Mouse (Mus musculus): Measurements from ENCODE around the gene Mxra7.
A peak's percentile ranks its signal among the peaks of the same experiment; 100 is the strongest.
"Not testable (repeated sequence)": the region's sequence is repeated elsewhere in the genome, so short reads cannot be mapped to it uniquely, and the experiment has no call there.

Gene Mxra7

DNA sequence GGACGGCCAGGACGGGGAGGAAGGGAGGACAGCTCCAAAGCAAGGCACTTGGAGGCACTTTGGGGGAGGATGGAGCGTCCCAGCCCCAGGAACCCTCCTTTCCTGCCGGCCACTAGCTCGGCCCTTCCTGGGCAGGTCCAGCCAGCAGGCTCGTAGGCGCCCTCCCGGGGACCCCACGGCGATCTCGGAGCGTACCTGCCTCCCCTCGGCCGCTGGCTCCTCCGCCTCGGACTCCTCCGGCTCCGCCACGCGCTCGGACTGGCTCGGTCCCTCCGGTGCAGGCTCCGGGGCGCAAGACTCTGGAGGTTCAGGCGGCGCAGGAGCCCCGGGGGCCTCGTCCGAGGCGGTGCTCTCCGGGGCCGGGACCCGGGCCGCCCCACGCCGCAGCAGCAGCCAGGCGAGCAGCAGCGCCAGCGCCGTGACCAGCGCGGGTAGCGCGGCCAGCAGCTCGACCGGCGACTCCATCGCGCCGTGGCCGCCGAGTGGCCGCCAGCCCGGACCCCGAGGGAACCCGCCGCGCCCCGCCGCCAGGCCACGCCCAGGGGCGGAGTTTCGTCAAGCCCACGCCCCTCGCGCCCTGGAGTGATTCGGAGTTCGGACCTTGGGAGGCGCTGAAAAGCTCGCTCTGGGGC lies at the start of gene Mxra7:
Gene Mxra7, minus strand, starts transcription at position 513 of the 632 bp plus-strand sequence.
- peak; percentile 41 to 50 for DNase-seq (ENCODE audit: low spot score in 2 of 2)

GRCm38 (mm10) chr11:116873987-116874386 lies 46.1 kb upstream of the Mxra7 start:
- DNase-seq (ENCODE audit: low spot score in 2 of 2), result no peak

GRCm38 (mm10) chr11:116871538-116871937 lies 43.7 kb upstream of the Mxra7 start:
- no peak for DNase-seq (ENCODE audit: low spot score in 2 of 2)

DNA sequence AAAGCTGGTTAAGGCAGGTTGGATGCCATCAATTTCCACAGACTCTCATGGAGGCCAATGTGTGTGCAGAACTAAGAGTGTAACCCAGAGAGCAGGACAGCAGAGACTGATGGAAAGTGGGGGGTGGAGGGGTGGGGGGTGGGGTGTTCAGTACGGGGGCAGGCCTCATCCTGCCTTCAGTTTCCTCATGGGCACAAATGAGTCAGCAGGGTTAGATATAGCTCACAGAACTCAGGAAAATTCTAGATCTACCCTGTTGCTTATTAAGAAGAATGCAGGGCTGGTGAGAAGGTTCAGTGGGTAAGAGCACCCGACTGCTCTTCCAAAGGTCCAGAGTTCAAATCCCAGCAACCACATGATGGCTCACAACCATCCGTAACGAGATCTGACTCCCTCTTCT lies 41.8 kb upstream of the Mxra7 start:
- no peak for DNase-seq (ENCODE audit: low spot score in 2 of 2)

- DNase-seq (ENCODE audit: low spot score in 2 of 2), result no peak
These were observed 41.4 kb upstream of the Mxra7 start for GRCm38 (mm10) chr11:116869223-116869622.

DNA sequence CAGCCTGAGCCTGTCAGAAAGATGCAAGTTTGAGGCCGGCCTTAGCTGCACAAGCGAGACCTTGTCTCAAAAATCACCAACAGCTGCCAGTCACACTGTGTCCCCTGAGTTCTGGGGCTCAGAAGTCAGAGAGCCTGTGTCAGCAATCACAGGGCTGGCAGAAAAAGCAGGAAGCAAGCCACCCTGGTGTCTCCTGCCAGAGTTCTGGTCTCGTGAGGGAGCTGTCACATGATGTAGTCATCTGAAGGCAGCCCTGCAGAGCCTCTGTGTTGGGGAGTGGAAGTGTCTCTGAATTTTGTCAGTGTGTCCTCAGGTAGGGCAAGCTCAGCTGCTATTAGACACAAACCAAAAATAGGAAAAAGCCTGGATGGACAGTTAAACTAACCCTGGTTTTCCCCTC lies 40.3 kb upstream of the Mxra7 start:
- DNase-seq (ENCODE audit: low spot score in 2 of 2), result no peak

- DNase-seq (ENCODE audit: low spot score in 2 of 2), result no peak
These were observed 38.2 kb upstream of the Mxra7 start for GRCm38 (mm10) chr11:116865945-116866585.

DNA sequence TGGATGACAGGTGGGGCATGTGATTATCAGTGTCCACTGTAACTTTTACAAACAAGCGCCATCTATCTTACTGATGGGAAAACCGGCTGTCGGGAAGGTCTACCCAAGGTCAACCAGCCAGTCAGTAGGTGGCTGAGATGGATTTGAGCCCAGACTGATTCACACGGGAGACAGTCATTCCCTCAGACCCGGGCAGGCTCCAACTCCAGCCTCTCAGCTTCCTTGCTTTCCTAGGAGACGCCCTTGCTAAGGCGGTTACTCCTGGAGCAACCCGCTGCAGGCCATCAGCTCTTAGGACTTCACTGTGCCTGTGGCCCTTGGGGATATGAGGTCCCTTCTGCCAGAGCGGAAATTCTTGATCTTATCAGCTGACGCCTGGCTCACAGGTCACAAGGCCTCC lies 36.6 kb upstream of the Mxra7 start:
- DNase-seq (ENCODE audit: low spot score in 2 of 2), result no peak

GRCm38 (mm10) chr11:116857183-116857850 lies 29.5 kb upstream of the Mxra7 start:
- no peak for DNase-seq (ENCODE audit: low spot score in 2 of 2)

GRCm38 (mm10) chr11:116854279-116854678 lies 26.4 kb upstream of the Mxra7 start:
- DNase-seq (ENCODE audit: low spot score in 2 of 2), result no peak

DNA sequence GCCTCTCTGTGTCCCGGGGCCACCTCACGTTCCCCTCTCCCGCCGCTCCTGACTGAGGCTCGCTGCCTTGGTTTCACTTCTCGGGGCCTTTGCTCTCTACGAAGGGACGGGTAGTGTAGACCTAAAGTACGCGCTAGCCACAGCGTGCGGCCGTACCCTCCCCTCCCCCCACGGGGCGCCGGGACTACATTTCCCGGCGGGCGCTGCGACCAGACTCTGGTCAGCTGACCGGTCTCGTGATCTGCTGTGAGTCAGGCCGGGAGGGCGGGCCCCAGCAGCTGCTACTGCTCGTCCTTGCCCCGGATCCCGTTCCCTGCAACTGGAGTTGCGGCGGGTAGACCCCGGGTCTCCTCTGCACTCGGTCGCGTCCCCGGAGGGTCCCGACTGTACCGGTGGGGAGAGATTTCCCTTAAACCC lies 25.7 kb upstream of the Mxra7 start:
- peak; percentile 95 to 96 for DNase-seq (ENCODE audit: low spot score in 2 of 2)

DNA sequence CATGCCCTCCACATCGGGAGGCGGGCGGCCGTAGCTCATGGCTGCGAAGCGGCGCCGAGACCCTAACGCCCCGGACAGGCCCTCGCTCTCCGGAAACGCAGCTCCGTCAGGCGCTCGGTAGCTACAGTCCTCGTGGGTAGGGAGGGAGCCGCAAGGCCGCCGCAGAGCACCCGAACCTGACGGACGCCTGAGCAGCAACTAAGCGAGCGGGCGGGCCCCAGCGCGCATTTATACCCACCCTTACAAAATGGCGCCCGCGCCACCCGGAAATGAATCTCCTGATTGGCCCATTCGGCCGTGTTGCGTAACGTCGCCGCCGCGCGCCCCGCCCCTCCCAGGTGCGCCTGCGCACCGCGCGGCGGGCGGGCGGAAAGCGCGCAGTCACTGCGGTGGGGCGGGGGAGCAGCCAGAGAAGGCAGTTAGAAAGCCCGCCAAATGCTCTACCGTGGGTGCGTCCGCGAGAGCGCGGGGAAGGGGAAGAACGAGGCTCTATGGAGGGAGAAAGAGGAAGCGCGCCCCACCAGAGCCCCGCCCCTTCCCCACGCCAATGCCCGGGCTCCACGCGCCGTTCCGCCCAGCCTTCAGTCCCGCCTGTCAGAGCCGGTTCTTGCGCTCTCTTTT lies 25.2 kb upstream of the Mxra7 start, which contains the start of gene Srsf2:
Gene Srsf2, minus strand, starts transcription at position 204 of the 621 bp plus-strand sequence.
- peak; percentile 96 to 97 for DNase-seq (ENCODE audit: low spot score in 2 of 2)

GRCm38 (mm10) chr11:116852291-116852890 lies 24.5 kb upstream of the Mxra7 start, which contains the start of gene Mfsd11:
Mfsd11 (plus strand) TSS chr11:116852440.
- DNase-seq (ENCODE audit: low spot score in 2 of 2), result peak; percentile 72 to 73

- DNase-seq (ENCODE audit: low spot score in 2 of 2), result no peak
These were observed 23.9 kb upstream of the Mxra7 start for GRCm38 (mm10) chr11:116851576-116852290.

DNA sequence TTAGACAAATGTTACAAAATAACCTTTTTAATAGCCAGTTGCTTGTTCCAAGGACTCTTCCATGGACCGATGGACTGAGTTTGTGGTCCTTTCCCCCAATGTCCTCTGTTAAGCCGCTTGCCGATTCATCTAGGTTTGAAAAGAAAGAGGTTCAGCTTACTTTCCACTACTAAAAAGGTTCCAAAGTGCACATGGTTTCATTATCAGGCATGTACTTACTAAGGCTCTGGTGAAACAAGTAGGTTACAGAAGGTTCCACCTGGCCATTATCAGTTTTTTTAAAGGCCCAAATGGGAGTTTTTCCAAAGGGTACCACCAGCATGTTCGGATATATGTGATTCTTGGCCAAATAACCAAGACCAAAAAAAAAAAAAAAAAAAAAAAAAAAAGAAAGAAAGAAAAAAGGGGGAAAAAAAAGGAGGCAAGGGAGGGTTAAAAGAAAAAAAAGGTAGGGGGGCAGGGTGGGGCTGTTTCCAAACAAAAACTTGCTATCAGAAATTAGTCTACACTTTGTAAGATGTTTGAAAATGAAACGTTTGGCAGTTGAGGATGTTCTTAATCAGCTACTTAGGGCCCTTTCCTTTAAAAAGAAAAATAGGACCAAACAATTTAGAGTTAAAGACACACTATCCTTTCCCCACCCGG lies 23.1 kb upstream of the Mxra7 start:
- DNase-seq (ENCODE audit: low spot score in 2 of 2), result no peak

GRCm38 (mm10) chr11:116850085-116850484 lies 22.2 kb upstream of the Mxra7 start:
- DNase-seq (ENCODE audit: low spot score in 2 of 2), result no peak

- DNase-seq (ENCODE audit: low spot score in 2 of 2), result no peak
These were observed 21.7 kb upstream of the Mxra7 start for GRCm38 (mm10) chr11:116849587-116849986.

GRCm38 (mm10) chr11:116848877-116849178 lies 21.0 kb upstream of the Mxra7 start:
- not testable (repeated sequence) for DNase-seq (ENCODE audit: low spot score in 2 of 2)

- DNase-seq (ENCODE audit: low spot score in 2 of 2), result no peak
These were observed 20.4 kb upstream of the Mxra7 start for GRCm38 (mm10) chr11:116848086-116848876.
